Mouse (Mus musculus): ENCODE measurements around the gene Vstm2b. TPM values are rescaled to one million over a fixed set of nuclear protein-coding genes. Genes with fewer than 3 reads are reported as not detected.

Vstm2b gene
- polyA plus RNA-seq (2017; shearing (Covaris generic)), result under 1 TPM in 1 of 2 experiments, not detected in 1; 0.21 TPM

DNA sequence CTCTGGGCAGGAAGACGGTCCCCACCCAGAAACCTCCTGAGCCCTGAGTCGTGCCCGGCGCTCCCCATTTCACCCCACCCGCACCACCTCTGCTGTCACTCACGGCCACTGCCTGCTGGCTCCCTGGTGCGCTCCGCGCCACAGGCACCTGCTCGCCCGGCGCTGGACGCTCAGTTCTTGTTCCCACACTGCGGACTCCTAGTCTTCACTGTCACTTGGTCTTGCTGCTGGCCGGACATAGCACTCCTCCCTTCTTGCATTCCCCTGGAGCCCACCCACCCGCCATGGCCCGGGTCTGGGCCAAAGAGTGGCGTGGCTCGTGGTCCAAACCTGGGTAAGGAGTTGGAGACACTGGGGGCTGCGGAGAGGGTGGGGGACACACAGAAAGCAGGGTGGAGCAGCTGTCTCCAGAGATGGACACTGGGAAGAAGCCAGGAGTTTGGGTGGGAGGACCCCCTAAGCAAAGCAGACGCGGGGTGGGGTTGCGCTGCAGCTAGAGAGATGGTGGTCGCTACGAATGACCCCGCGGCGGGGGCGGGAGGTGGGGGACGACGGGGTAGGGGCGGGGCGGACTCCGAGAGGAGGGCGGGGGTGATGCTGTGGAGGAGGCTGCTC is at the start of gene Vstm2b:
Gene Vstm2b (plus strand): TSS at position 233 of the 615 bp plus-strand sequence.

Other genes with a start within 250 kb of the Vstm2b start
- not detected for gene 4930433I11Rik, start 89.2 kb downstream of the Vstm2b start, polyA plus RNA-seq (2017; shearing (Covaris generic))
- gene Gm4884, start 134.4 kb downstream of the Vstm2b start, polyA plus RNA-seq (2017; shearing (Covaris generic)), result not detected

All from activated CD4-positive, CD25-positive, alpha-beta regulatory T cell (primary cell).